Mouse (Mus musculus): Measurements from ENCODE around the gene Ap4e1. TPM values are rescaled to one million over a fixed set of nuclear protein-coding genes. Genes with fewer than 3 reads are reported as not detected.

The Ap4e1 gene
- polyA plus RNA-seq (2011; ENCODE audit: insufficient read length, low read depth, missing spikeins): 16.0 and 16.9 TPM in 2 replicates

DNA sequence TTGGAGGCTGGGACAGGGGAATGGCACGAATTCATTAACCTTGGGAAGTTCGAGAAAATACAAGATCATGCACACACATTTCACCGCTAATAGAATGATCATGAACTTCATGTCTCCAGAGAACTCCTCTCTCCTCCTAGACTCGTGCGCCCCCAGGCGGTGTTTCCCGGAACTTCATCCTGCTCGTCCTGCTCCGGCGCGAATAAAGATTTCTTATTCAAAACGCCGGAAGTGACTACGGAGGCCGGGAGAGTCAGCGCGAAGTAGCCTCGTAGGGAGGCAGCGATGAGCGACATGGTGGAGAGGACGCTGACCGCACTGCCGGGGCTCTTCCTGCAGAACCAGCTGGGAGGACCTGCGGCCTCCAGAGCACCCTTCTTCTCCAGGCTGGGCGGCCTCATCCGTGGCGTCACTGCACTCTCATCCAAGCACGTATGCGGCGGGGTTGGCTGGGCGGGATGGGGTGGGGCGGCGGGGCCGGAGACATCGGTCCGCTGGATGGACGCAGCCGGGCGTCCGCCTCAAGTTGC lies at the start of gene Ap4e1:
Gene Ap4e1, plus strand, starts transcription at position 249 of the 530 bp plus-strand sequence.
- Histone ChIP-seq H3K4me3 (ENCODE audit: insufficient read depth, low read length) (peak within 1 kb of the TSS; percentile 87), H3K4me1 (ENCODE audit: control insufficient read depth, insufficient read depth, low read length) (no peaks in the 10 kb centered on the region; the same call in 1 of the 2 replicates), H3K27ac (ENCODE audit: insufficient read depth, low read length) (peak within 1 kb of the TSS; percentile 65)
- peak; percentile 66; the same call in 1 of the 2 replicates for TF ChIP-seq CTCF (IDR thresholded peaks at IDR 0.05; ENCODE audit: borderline replicate concordance, insufficient read depth, low read length)
- peak; percentile 93 for TF ChIP-seq POLR2A (IDR thresholded peaks at IDR 0.05; ENCODE audit: low read depth, low read length)

GRCm38 (mm10) chr2:126961696-126962095 lies 46.8 kb upstream of the Ap4e1 start:
- Histone ChIP-seq H3K4me3 (ENCODE audit: insufficient read depth, low read length) (no peak overlapping the region), H3K4me1 (ENCODE audit: control insufficient read depth, insufficient read depth, low read length) (peaks cover 4% of the 10 kb centered on the region; the same call in 1 of the 2 replicates), H3K27ac (ENCODE audit: insufficient read depth, low read length) (no peak overlapping the region)
- TF ChIP-seq POLR2A (IDR thresholded peaks at IDR 0.05; ENCODE audit: low read depth, low read length) (no peak), CTCF (IDR thresholded peaks at IDR 0.05; ENCODE audit: borderline replicate concordance, insufficient read depth, low read length) (no peak)

DNA sequence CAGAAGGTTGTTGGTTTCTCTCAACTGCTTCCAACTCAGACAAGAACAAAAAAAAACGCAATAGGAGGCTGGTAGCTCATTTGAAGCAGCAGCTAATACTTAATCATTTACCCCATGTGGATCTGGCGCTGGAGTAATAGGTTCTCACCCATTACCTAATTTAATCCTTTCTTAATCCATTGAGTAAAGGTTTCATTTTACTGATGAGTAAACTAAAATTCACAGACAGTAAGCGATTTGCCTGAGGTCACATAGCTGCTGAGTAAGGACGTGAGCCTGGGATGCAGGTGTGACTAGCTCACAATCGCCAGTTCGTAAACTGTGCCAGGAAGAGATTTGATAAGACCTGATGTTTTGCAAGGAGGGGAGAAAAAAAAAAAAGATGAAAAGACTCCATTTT lies 31.1 kb upstream of the Ap4e1 start:
- Histone ChIP-seq H3K4me1 (ENCODE audit: control insufficient read depth, insufficient read depth, low read length) (no peaks in the 10 kb centered on the region), H3K4me3 (ENCODE audit: insufficient read depth, low read length) (no peak overlapping the region), H3K27ac (ENCODE audit: insufficient read depth, low read length) (no peak overlapping the region)
- TF ChIP-seq CTCF (IDR thresholded peaks at IDR 0.05; ENCODE audit: borderline replicate concordance, insufficient read depth, low read length) (no peak), POLR2A (IDR thresholded peaks at IDR 0.05; ENCODE audit: low read depth, low read length) (no peak)

GRCm38 (mm10) chr2:126983221-126983620 lies 25.3 kb upstream of the Ap4e1 start:
- no peak overlapping the region for H3K4me3 ChIP-seq (ENCODE audit: insufficient read depth, low read length)
- TF ChIP-seq POLR2A (IDR thresholded peaks at IDR 0.05; ENCODE audit: low read depth, low read length) (no peak), CTCF (IDR thresholded peaks at IDR 0.05; ENCODE audit: borderline replicate concordance, insufficient read depth, low read length) (no peak)
- no peaks in the 10 kb centered on the region for H3K4me1 ChIP-seq (ENCODE audit: control insufficient read depth, insufficient read depth, low read length)
- H3K27ac ChIP-seq (ENCODE audit: insufficient read depth, low read length): no peak overlapping the region

DNA sequence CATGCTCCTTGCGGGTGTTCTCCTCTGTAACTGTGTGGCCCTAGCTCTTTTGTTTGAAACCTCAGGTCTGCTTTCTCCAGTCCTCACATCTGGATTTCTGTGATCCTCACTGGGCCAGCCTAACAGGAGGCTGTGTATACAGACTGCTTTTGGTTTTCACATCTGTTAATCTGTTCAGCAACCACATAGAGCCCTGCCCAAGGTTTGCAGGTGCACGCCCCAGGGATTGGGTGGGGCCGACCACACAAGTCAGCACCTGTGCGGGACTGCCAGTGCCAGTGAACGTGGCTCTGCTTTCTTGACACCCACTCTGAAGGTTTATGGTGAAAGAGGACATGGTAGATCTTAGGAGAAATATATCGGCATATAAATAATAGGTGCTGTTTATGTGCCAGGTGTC lies 18.6 kb upstream of the Ap4e1 start:
- H3K4me1 ChIP-seq (ENCODE audit: control insufficient read depth, insufficient read depth, low read length): no peaks in the 10 kb centered on the region
- H3K27ac ChIP-seq (ENCODE audit: insufficient read depth, low read length): no peak overlapping the region
- no peak overlapping the region for H3K4me3 ChIP-seq (ENCODE audit: insufficient read depth, low read length)
- TF ChIP-seq POLR2A (IDR thresholded peaks at IDR 0.05; ENCODE audit: low read depth, low read length): no peak
- TF ChIP-seq CTCF (IDR thresholded peaks at IDR 0.05; ENCODE audit: borderline replicate concordance, insufficient read depth, low read length): no peak

DNA sequence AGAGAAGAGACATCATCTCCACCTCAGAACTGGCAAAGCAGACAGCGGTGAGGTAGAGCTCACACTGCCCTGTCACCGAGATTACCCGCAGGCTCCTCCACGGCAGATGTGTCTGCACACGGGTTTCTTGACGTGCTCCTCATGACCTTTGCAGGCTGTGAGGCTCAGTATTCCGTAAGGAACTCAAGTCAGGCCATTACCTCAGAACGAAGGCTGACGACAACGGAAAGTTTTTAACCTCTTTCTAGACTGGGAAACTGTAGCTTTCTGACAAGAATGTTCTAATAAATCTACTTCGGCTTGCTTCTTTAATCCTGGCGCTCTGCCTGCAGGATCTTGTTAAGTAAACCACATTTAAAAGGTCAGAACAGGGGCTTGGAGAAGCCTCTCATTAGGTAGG lies 15.8 kb upstream of the Ap4e1 start:
- TF ChIP-seq CTCF (IDR thresholded peaks at IDR 0.05; ENCODE audit: borderline replicate concordance, insufficient read depth, low read length) (no peak), POLR2A (IDR thresholded peaks at IDR 0.05; ENCODE audit: low read depth, low read length) (no peak)
- H3K4me3 ChIP-seq (ENCODE audit: insufficient read depth, low read length): no peak overlapping the region
- peaks cover 2% of the 10 kb centered on the region; the same call in 1 of the 2 replicates for H3K4me1 ChIP-seq (ENCODE audit: control insufficient read depth, insufficient read depth, low read length)
- no peak overlapping the region for H3K27ac ChIP-seq (ENCODE audit: insufficient read depth, low read length)

- Histone ChIP-seq H3K4me3 (ENCODE audit: insufficient read depth, low read length) (no peak overlapping the region), H3K4me1 (ENCODE audit: control insufficient read depth, insufficient read depth, low read length) (peaks cover 2% of the 10 kb centered on the region; the same call in 1 of the 2 replicates), H3K27ac (ENCODE audit: insufficient read depth, low read length) (no peak overlapping the region)
- TF ChIP-seq CTCF (IDR thresholded peaks at IDR 0.05; ENCODE audit: borderline replicate concordance, insufficient read depth, low read length): no peak
- no peak for TF ChIP-seq POLR2A (IDR thresholded peaks at IDR 0.05; ENCODE audit: low read depth, low read length)
Observed at GRCm38 (mm10) chr2:126994384-126995166, 13.9 kb upstream of the Ap4e1 start.

DNA sequence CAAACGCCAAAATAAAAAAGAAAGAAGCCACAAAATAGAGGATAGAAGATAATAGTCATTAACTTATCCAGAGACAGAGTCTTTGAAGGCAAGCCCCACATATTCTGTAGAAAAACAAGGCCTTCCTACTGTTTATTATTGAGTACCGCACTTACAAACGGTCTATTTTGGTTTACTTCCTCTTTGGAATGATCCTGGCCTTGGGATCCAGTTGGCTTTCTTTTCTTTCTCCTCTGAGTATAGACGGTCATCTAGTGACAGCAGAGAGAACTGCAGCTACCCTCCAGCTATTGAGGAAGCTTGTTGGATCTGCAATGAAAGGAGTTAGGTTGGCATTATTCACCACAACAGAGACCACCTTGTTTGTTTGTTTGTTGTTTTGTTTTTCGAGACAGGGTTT lies 11.8 kb upstream of the Ap4e1 start:
- TF ChIP-seq POLR2A (IDR thresholded peaks at IDR 0.05; ENCODE audit: low read depth, low read length) (no peak), CTCF (IDR thresholded peaks at IDR 0.05; ENCODE audit: borderline replicate concordance, insufficient read depth, low read length) (no peak)

GRCm38 (mm10) chr2:126998219-126998618 lies 10.3 kb upstream of the Ap4e1 start:
- TF ChIP-seq POLR2A (IDR thresholded peaks at IDR 0.05; ENCODE audit: low read depth, low read length) (no peak), CTCF (IDR thresholded peaks at IDR 0.05; ENCODE audit: borderline replicate concordance, insufficient read depth, low read length) (no peak)
- no peak overlapping the region for H3K4me3 ChIP-seq (ENCODE audit: insufficient read depth, low read length)
- no peak overlapping the region for H3K27ac ChIP-seq (ENCODE audit: insufficient read depth, low read length)
- peaks cover 2% of the 10 kb centered on the region; the same call in 1 of the 2 replicates for H3K4me1 ChIP-seq (ENCODE audit: control insufficient read depth, insufficient read depth, low read length)

More for the DNA sequence above, 11.8 kb upstream of the Ap4e1 start:
- Histone ChIP-seq H3K27ac (ENCODE audit: insufficient read depth, low read length) (no peak overlapping the region), H3K4me1 (ENCODE audit: control insufficient read depth, insufficient read depth, low read length) (peaks cover 2% of the 10 kb centered on the region; the same call in 1 of the 2 replicates), H3K4me3 (ENCODE audit: insufficient read depth, low read length) (no peak overlapping the region)

Measured in embryonic fibroblast, embryonic 13.5 days (primary cell).